Mouse (Mus musculus): ENCODE measurements around the gene Synj1. TPM values are rescaled to one million over a fixed set of nuclear protein-coding genes. Genes with fewer than 3 reads are reported as not detected.

The Synj1 gene
- total and polyA plus RNA-seq, 3 experiments, result 4.6 to 20.7 (median 8.1) TPM

- TF ChIP-seq NRF1 (IDR thresholded peaks at IDR 0.05; ENCODE audit: low read depth, low read length), result peak; percentile 57
- TF ChIP-seq ETS1 (conservative IDR thresholded peaks at IDR 0.05; ENCODE audit: low read depth, low read length), result no peak
- peak; percentile 92 for TF ChIP-seq ELF1 (IDR thresholded peaks at IDR 0.05; ENCODE audit: low read depth, low read length)
- TF ChIP-seq MAX (IDR thresholded peaks at IDR 0.05; ENCODE audit: low read length), result peak; percentile 89
- TF ChIP-seq ZC3H11A (IDR thresholded peaks at IDR 0.05; ENCODE audit: low read depth, low read length), result no peak
- no peak for TF ChIP-seq CHD1 (IDR thresholded peaks at IDR 0.05; ENCODE audit: low read depth, low read length)
- no peak for TF ChIP-seq USF1 (IDR thresholded peaks at IDR 0.05; ENCODE audit: low read depth, low read length)
- TF ChIP-seq JUND (conservative IDR thresholded peaks at IDR 0.05; ENCODE audit: low read depth, low read length), result no peak
- 0 out of 2 replicates have a peak, but pooled peaks have one; percentile 2 for TF ChIP-seq SMC3 (IDR thresholded peaks at IDR 0.05; ENCODE audit: low read depth, low read length)
- TF ChIP-seq KAT2A (IDR thresholded peaks at IDR 0.05; ENCODE audit: insufficient replicate concordance, low read length), result peak; percentile 84; the same call in 1 of the 2 replicates
- no peak for TF ChIP-seq MAFK (IDR thresholded peaks at IDR 0.05; ENCODE audit: insufficient replicate concordance, low read length)
- peak; percentile 100 for TF ChIP-seq MXI1 (IDR thresholded peaks at IDR 0.05; ENCODE audit: low read depth, low read length)
These were observed 76.3 kb downstream of the Synj1 start, which contains the start of gene Cfap298 (continued) for GRCm38 (mm10) chr16:90934687-90935328.

- TF ChIP-seq RCOR1 (conservative IDR thresholded peaks at IDR 0.05; ENCODE audit: low read depth, low read length) (peak; percentile 79), IRF4 (IDR thresholded peaks at IDR 0.05; ENCODE audit: low read depth, low read length) (no peak), EP300 (IDR thresholded peaks at IDR 0.05; ENCODE audit: low read length) (peak; percentile 17; the same call in 1 of the 2 replicates), CHD1 (IDR thresholded peaks at IDR 0.05; ENCODE audit: low read depth, low read length) (0 out of 2 replicates have a peak, but pooled peaks have one; percentile 66), CTCF (conservative IDR thresholded peaks at IDR 0.05 in 1 of 2, IDR thresholded peaks at IDR 0.05 in 1 of 2; ENCODE audit: low read depth in 2 of 2, low read length in 2 of 2) (peak in 1 of 2 experiments; percentile 15; a peak in 1 of 4 replicates), MEF2A (IDR thresholded peaks at IDR 0.05; ENCODE audit: borderline replicate concordance, low read depth, low read length) (no peak), TBP (conservative IDR thresholded peaks at IDR 0.05; ENCODE audit: low read depth, low read length) (peak; percentile 43; the same call in 1 of the 2 replicates), ELF1 (IDR thresholded peaks at IDR 0.05; ENCODE audit: low read depth, low read length) (peak; percentile 78), ETS1 (conservative IDR thresholded peaks at IDR 0.05; ENCODE audit: low read depth, low read length) (0 out of 2 replicates have a peak, but pooled peaks have one; percentile 6)
- Histone ChIP-seq H3K79me2 (replicated peaks; ENCODE audit: control insufficient read depth, extremely low read depth, insufficient read depth, poor library complexity, severe bottlenecking) (no peaks in the 10 kb centered on the region), H3K27me3 (replicated peaks) (no peaks in the 10 kb centered on the region), H3K4me1 (ENCODE audit: control insufficient read depth in 1 of 2, insufficient read depth in 2 of 2) (peaks cover 2 to 10% of the 10 kb centered on the region in 2 experiments; a peak in 2 of 4 replicates), H3K36me3 (replicated peaks in 1 of 2; ENCODE audit: control insufficient read depth in 1 of 2, insufficient read depth in 1 of 2, low read length in 1 of 2) (peaks cover 13 to 51% of the 10 kb centered on the region in 2 experiments), H3K4me2 (ENCODE audit: insufficient read depth, low read depth, poor library complexity, severe bottlenecking) (peak overlapping the region; percentile 2; the same call in 1 of the 2 replicates), H3K9ac (ENCODE audit: insufficient read depth, low read depth) (peak overlapping the region; percentile 55), H3K27ac (ENCODE audit: insufficient read depth, low read depth) (peak overlapping the region; percentile 3; the same call in 1 of the 2 replicates), H3K9me3 (replicated peaks; ENCODE audit: low read length) (no peaks in the 10 kb centered on the region), H3K4me3 (replicated peaks in 1 of 3; ENCODE audit: low read depth in 2 of 3, low read length in 2 of 3, poor library complexity in 1 of 3) (peak overlapping the region; percentile 72 to 82 (median 76))
- peak; percentile 65 for DNase-seq (ENCODE audit: extremely low read depth)
- dilution Hi-C loops (cut with MboI; ENCODE audit: extremely low pct_ligation_motif_present, extremely low pct_unique_long_range_greater_than_20kb, low sequenced_read_pairs), result no loop called here
- in situ Hi-C loops (cut with MboI; ENCODE audit: low pct_ligation_motif_present, low pct_unique_long_range_greater_than_20kb, low sequenced_read_pairs), result loop anchor here (10.0 kb wide), 1 partner anchor 111 kb away; the partner anchor contains the start of gene Paxbp1
These were observed 76.9 kb downstream of the Synj1 start for GRCm38 (mm10) chr16:90934193-90934686.
